Mouse (Mus musculus): ENCODE data around the gene Nectin4. TPM values are rescaled to one million over a fixed set of nuclear protein-coding genes. Genes with fewer than 3 reads are reported as not detected.
A peak's percentile ranks its signal among the peaks of the same experiment; 100 is the strongest.

Gene Nectin4
- polyA plus RNA-seq, 1 experiment from 2014 or later, result 2.6 TPM

DNA sequence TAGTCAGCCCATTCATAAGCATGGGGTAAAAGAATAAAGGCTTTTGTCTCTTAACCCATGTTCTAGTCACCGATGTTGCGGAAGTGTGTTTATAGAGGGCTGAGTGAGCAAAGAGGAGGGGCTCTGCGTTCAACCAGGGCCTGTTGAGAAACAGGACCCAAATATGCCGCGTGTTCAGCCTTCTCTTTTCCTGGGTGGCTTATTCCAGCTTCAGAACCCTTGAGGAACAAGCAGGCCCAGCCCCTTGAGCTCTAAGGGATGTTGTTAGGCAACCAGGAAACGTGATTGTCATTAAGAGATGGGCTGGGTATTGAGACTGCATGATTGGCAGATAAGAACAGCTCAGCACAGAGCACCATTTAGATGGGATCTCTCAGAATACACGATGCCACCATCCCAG lies 4.0 kb upstream of the Nectin4 start:
- no peaks in the 10 kb centered on the region for H3K9me3 ChIP-seq (ENCODE audit: control insufficient read depth, low read length)
- no peak overlapping the region for H3K4me3 ChIP-seq (ENCODE audit: low read length)
- no peak overlapping the region for H3K4me2 ChIP-seq (replicated peaks; ENCODE audit: low read depth, low read length)
- no peaks in the 10 kb centered on the region for H3K36me3 ChIP-seq (ENCODE audit: control insufficient read depth, insufficient read depth, low read length)
- no peak for ATAC-seq (ENCODE audit: low FRiP score, low TSS enrichment)
- no peaks in the 10 kb centered on the region for H3K27me3 ChIP-seq (ENCODE audit: control insufficient read depth, insufficient read depth, low read length)
- no peak overlapping the region for H3K27ac ChIP-seq (ENCODE audit: low read depth, low read length)
- H3K9ac ChIP-seq (ENCODE audit: low read depth, low read length), result no peak overlapping the region
- 65% methylated on average over 7 of the region's 7 CpGs for WGBS
- H3K4me1 ChIP-seq (ENCODE audit: control insufficient read depth, insufficient read depth, low read length), result no peaks in the 10 kb centered on the region

DNA sequence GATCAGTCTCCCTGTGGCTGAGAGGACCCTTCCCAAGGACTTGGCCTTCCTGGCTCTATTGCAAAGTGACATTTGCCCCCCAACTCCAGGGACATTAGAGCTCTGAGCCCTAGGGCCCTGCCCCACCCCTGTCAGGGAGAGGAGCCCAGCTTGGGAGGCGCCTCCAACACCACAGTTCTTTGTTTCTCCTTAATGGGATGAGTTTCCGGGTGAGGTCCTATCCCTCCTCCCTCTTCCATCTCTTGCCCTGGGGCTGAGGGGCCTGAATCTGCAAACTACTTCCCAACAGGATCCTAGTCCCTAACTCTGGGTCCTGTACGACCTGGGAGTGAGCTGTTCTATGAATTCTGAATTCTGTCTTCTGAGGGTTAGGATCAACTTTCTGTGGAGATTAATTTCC lies 3.0 kb downstream of the Nectin4 start:
- Histone ChIP-seq H3K4me2 (replicated peaks; ENCODE audit: low read depth, low read length) (no peak overlapping the region), H3K27ac (ENCODE audit: low read depth, low read length) (no peak overlapping the region), H3K36me3 (ENCODE audit: control insufficient read depth, insufficient read depth, low read length) (no peaks in the 10 kb centered on the region), H3K4me3 (ENCODE audit: low read length) (no peak overlapping the region), H3K4me1 (ENCODE audit: control insufficient read depth, insufficient read depth, low read length) (peaks cover 6% of the 10 kb centered on the region; the same call in 1 of the 2 replicates), H3K27me3 (ENCODE audit: control insufficient read depth, insufficient read depth, low read length) (no peaks in the 10 kb centered on the region), H3K9me3 (ENCODE audit: control insufficient read depth, low read length) (no peaks in the 10 kb centered on the region), H3K9ac (ENCODE audit: low read depth, low read length) (no peak overlapping the region)
- no peak for ATAC-seq (ENCODE audit: low FRiP score, low TSS enrichment)
- 46% methylated on average over 3 of the region's 3 CpGs for WGBS

DNA sequence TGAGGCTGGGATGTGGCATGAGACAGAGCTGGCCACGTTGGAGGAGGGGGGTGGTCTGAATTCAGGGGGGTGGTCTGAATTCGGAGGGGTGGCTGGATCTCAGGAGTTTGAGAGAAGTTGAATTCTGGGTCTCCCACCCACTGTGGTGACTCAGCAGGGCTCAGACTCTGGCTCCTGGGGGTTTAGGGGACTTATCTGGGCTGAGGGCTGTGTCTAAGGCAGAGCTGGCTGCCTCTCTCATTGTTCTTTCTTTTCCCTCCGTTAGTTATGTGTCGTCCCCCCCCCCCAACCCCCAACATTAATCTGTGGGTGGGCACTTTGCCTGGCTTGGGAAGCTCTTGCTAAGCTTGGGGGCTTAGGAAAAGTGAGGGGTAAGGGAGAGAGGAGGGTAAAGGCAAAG lies 4.0 kb downstream of the Nectin4 start:
- no peaks in the 10 kb centered on the region for H3K27me3 ChIP-seq (ENCODE audit: control insufficient read depth, insufficient read depth, low read length)

DNA sequence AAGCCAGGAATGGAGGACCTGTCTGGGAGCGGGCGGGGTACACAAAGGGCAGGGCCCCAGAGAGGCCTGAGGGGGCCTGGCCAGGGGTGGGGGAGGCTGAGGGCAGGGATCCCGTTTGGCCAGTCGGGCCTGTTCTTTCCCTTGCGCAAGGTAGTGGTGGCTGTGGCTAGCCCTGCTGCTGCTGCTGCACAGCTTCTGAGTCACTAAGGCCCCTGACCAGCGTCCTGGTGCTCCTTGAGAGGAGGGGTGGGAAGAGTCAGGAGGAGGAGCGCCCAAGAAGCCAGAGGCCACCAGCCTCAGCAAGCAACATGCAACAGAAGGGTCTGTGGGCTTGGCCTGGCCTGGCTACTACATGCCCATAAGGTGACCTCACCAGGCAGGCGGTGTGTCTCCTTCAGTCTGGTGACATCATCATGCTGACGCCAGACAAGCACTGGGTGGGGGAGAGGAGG lies 5.8 kb downstream of the Nectin4 start:
- Histone ChIP-seq H3K4me1 (ENCODE audit: control insufficient read depth, insufficient read depth, low read length) (peaks cover 15% of the 10 kb centered on the region; the same call in 1 of the 2 replicates), H3K27me3 (ENCODE audit: control insufficient read depth, insufficient read depth, low read length) (peaks cover 3% of the 10 kb centered on the region; the same call in 1 of the 2 replicates), H3K4me2 (replicated peaks; ENCODE audit: low read depth, low read length) (no peak overlapping the region), H3K4me3 (ENCODE audit: low read length) (no peak overlapping the region), H3K9me3 (ENCODE audit: control insufficient read depth, low read length) (no peaks in the 10 kb centered on the region), H3K9ac (ENCODE audit: low read depth, low read length) (no peak overlapping the region), H3K27ac (ENCODE audit: low read depth, low read length) (no peak overlapping the region), H3K36me3 (ENCODE audit: control insufficient read depth, insufficient read depth, low read length) (no peaks in the 10 kb centered on the region)
- 0 out of 2 replicates have a peak, but pooled peaks have one; percentile 37 for ATAC-seq (ENCODE audit: low FRiP score, low TSS enrichment)
- WGBS, result 41% methylated on average over 9 of the region's 9 CpGs

More for the DNA sequence above, 4.0 kb downstream of the Nectin4 start:
- Histone ChIP-seq H3K36me3 (ENCODE audit: control insufficient read depth, insufficient read depth, low read length) (no peaks in the 10 kb centered on the region), H3K9ac (ENCODE audit: low read depth, low read length) (no peak overlapping the region), H3K27ac (ENCODE audit: low read depth, low read length) (no peak overlapping the region), H3K4me3 (ENCODE audit: low read length) (no peak overlapping the region), H3K4me1 (ENCODE audit: control insufficient read depth, insufficient read depth, low read length) (peaks cover 6% of the 10 kb centered on the region; the same call in 1 of the 2 replicates), H3K9me3 (ENCODE audit: control insufficient read depth, low read length) (no peaks in the 10 kb centered on the region), H3K4me2 (replicated peaks; ENCODE audit: low read depth, low read length) (no peak overlapping the region)
- 9% methylated on average over 3 of the region's 4 CpGs for WGBS
- no peak for ATAC-seq (ENCODE audit: low FRiP score, low TSS enrichment)

DNA sequence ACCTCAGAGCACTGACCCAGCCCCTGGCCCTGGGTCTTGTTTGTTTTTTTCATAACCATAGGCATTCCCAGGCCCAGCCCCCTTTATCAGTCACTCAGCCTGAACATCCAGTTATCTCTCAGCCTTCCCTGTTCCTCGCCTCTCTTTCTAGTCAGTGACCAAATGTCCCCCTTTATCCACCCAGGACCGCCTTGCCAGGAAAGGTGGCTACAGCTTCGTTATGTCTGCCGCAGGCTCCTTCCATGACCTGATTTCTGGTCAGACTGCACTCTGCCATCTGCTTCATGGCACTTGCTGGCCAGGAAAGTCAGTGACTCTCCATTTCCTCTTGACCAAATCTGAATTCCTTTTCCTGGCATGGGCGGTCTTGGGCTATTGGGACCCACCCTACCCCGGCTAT lies 8.4 kb downstream of the Nectin4 start:
- WGBS, result 83% methylated on average over 6 of the region's 6 CpGs

DNA sequence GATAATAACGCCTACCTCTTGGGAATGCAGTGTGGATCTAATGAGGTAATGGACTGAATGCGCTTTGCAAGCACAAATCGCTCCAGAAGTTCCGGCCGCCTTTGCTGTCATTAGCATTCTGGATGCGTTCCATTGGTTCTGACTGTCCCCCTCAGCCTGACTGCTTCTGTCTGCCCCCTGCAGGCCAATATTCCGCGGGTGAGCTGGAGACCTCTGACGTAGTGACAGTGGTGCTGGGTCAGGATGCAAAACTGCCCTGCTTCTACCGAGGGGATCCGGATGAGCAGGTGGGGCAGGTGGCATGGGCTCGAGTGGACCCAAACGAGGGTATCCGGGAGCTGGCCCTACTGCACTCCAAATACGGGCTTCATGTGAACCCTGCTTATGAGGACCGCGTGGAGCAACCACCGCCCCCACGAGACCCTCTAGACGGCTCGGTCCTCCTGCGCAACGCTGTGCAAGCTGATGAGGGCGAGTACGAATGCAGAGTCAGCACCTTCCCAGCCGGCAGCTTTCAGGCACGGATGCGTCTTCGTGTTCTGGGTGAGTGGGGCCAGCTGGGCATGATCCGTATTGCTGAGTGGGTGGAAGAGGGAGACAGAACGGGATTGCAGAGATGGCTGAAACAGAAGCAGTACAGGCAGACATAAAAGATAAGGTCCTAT lies 10.2 kb downstream of the Nectin4 start:
- Histone ChIP-seq H3K9ac (ENCODE audit: low read depth, low read length) (peak overlapping the region; percentile 37; the same call in 1 of the 2 replicates), H3K36me3 (ENCODE audit: control insufficient read depth, insufficient read depth, low read length) (no peaks in the 10 kb centered on the region), H3K9me3 (ENCODE audit: control insufficient read depth, low read length) (no peaks in the 10 kb centered on the region), H3K4me1 (ENCODE audit: control insufficient read depth, insufficient read depth, low read length) (peaks cover 8% of the 10 kb centered on the region; the same call in 1 of the 2 replicates), H3K4me3 (ENCODE audit: low read length) (peak overlapping the region; percentile 28), H3K27me3 (ENCODE audit: control insufficient read depth, insufficient read depth, low read length) (peaks cover 7% of the 10 kb centered on the region), H3K4me2 (replicated peaks; ENCODE audit: low read depth, low read length) (peak overlapping the region; percentile 50), H3K27ac (ENCODE audit: low read depth, low read length) (no peak overlapping the region)
- WGBS, result 3% methylated on average over 31 of the region's 31 CpGs
- ATAC-seq (ENCODE audit: low FRiP score, low TSS enrichment), result peak; percentile 65

More for the DNA sequence above, 8.4 kb downstream of the Nectin4 start:
- peaks cover 7% of the 10 kb centered on the region for H3K27me3 ChIP-seq (ENCODE audit: control insufficient read depth, insufficient read depth, low read length)
- H3K4me3 ChIP-seq (ENCODE audit: low read length), result no peak overlapping the region
- H3K4me2 ChIP-seq (replicated peaks; ENCODE audit: low read depth, low read length), result no peak overlapping the region
- H3K9me3 ChIP-seq (ENCODE audit: control insufficient read depth, low read length), result no peaks in the 10 kb centered on the region
- no peaks in the 10 kb centered on the region for H3K36me3 ChIP-seq (ENCODE audit: control insufficient read depth, insufficient read depth, low read length)
- H3K27ac ChIP-seq (ENCODE audit: low read depth, low read length), result no peak overlapping the region
- ATAC-seq (ENCODE audit: low FRiP score, low TSS enrichment), result no peak
- H3K9ac ChIP-seq (ENCODE audit: low read depth, low read length), result no peak overlapping the region
- peaks cover 12% of the 10 kb centered on the region; the same call in 1 of the 2 replicates for H3K4me1 ChIP-seq (ENCODE audit: control insufficient read depth, insufficient read depth, low read length)

DNA sequence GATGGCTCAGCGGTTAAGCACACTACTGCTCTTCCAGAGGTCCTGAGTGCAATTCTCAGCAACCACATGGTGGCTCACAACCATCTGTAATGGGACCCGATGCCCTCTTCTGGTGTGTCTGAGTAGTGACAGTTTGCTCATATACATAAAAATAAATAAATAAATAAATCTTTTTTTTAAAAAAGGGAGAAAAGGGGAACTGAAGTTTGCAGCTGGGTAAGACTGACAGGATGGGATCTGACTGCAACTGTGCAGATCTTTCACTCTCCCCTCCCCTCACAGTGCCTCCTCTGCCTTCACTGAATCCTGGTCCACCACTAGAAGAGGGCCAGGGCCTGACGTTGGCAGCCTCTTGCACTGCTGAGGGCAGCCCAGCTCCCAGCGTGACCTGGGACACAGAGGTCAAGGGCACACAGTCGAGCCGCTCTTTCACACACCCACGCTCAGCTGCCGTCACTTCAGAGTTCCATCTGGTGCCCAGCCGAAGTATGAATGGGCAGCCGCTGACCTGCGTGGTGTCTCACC lies 12.3 kb downstream of the Nectin4 start:
- Histone ChIP-seq H3K4me1 (ENCODE audit: control insufficient read depth, insufficient read depth, low read length) (peaks cover 8% of the 10 kb centered on the region; the same call in 1 of the 2 replicates), H3K36me3 (ENCODE audit: control insufficient read depth, insufficient read depth, low read length) (no peaks in the 10 kb centered on the region), H3K4me2 (replicated peaks; ENCODE audit: low read depth, low read length) (no peak overlapping the region), H3K27me3 (ENCODE audit: control insufficient read depth, insufficient read depth, low read length) (peaks cover 7% of the 10 kb centered on the region), H3K27ac (ENCODE audit: low read depth, low read length) (no peak overlapping the region), H3K9ac (ENCODE audit: low read depth, low read length) (no peak overlapping the region), H3K9me3 (ENCODE audit: control insufficient read depth, low read length) (no peaks in the 10 kb centered on the region), H3K4me3 (ENCODE audit: low read length) (no peak overlapping the region)
- WGBS, result 80% methylated on average over 11 of the region's 11 CpGs
- ATAC-seq (ENCODE audit: low FRiP score, low TSS enrichment), result no peak

DNA sequence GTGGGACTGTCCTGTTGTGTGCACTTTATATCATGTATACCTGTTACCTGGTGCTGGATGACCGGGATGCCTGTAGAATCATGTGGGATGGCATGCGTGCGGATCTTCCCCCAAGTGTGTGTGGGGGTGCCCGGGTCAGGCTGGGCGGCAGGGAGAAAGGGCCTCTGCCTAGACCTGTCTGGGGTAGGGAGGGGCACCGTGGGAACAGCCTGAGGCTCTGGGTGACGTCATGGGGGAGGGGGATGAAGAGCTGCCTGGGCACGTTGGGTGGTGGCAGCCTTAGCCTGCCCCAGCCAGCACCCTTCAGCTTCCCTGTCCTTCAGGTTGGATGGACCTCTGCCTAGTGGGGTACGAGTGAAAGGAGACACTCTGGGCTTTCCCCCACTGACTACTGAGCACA lies 14.5 kb downstream of the Nectin4 start:
- H3K9me3 ChIP-seq (ENCODE audit: control insufficient read depth, low read length), result no peaks in the 10 kb centered on the region
- peaks cover 8% of the 10 kb centered on the region; the same call in 1 of the 2 replicates for H3K4me1 ChIP-seq (ENCODE audit: control insufficient read depth, insufficient read depth, low read length)
- no peak overlapping the region for H3K4me3 ChIP-seq (ENCODE audit: low read length)
- H3K27me3 ChIP-seq (ENCODE audit: control insufficient read depth, insufficient read depth, low read length), result peaks cover 7% of the 10 kb centered on the region
- no peak overlapping the region for H3K9ac ChIP-seq (ENCODE audit: low read depth, low read length)
- no peak overlapping the region for H3K27ac ChIP-seq (ENCODE audit: low read depth, low read length)
- no peak for ATAC-seq (ENCODE audit: low FRiP score, low TSS enrichment)
- no peak overlapping the region for H3K4me2 ChIP-seq (replicated peaks; ENCODE audit: low read depth, low read length)
- WGBS, result 60% methylated on average over 9 of the region's 9 CpGs
- H3K36me3 ChIP-seq (ENCODE audit: control insufficient read depth, insufficient read depth, low read length), result no peaks in the 10 kb centered on the region

DNA sequence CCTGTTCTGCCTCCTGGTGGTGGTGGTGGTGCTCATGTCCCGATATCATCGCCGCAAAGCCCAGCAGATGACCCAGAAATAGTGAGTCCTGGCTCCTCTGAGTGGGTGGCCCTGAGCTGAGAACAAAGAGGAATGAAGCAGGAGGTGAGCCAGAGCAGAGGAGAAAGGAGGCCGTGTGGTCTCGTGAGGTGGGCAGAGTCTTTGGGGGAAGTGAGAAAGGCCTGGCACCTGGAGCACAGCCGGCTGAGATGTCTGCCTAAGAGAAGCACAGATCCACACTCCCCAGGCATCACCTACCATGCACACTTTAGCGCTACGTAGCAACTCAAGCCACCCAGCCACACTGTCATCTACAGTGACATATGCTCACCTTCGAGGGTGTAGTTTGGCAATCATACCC lies 15.3 kb downstream of the Nectin4 start:
- H3K4me3 ChIP-seq (ENCODE audit: low read length), result no peak overlapping the region
- no peak overlapping the region for H3K4me2 ChIP-seq (replicated peaks; ENCODE audit: low read depth, low read length)
- no peak overlapping the region for H3K27ac ChIP-seq (ENCODE audit: low read depth, low read length)
- WGBS, result 72% methylated on average over 9 of the region's 9 CpGs
- no peaks in the 10 kb centered on the region for H3K9me3 ChIP-seq (ENCODE audit: control insufficient read depth, low read length)
- no peak for ATAC-seq (ENCODE audit: low FRiP score, low TSS enrichment)
- H3K36me3 ChIP-seq (ENCODE audit: control insufficient read depth, insufficient read depth, low read length), result no peaks in the 10 kb centered on the region
- H3K27me3 ChIP-seq (ENCODE audit: control insufficient read depth, insufficient read depth, low read length), result peaks cover 7% of the 10 kb centered on the region
- H3K9ac ChIP-seq (ENCODE audit: low read depth, low read length), result no peak overlapping the region
- 0 out of 2 replicates have a peak, but pooled peaks cover 1% of the 10 kb centered on the region for H3K4me1 ChIP-seq (ENCODE audit: control insufficient read depth, insufficient read depth, low read length)

Measured in kidney, embryonic 14.5 days (tissue).